ENCODE assay signal across 19 mouse cellular contexts in genomic region chr1:128569992-128570648, GRCm38 (mm10). TPM values are rescaled to one million over a fixed set of nuclear protein-coding genes. Genes with fewer than 3 reads are reported as not detected.
DNase-seq lines count a peak whose midpoint lies in the region; ATAC-seq and TF ChIP-seq lines count a peak whose summit lies in the region.
"Had no signal": no experiment of that assay in that cellular context is flagged by ENCODE, and none has a peak within 500 bp of the region (broad histone marks: within the 10 kb centered on the region; RNA-seq: fewer than 3 reads in every experiment).

No protein-coding gene starts in this region.

- H3K27ac ChIP-seq in liver, embryonic 15.5 days (replicated peaks), result peak overlapping the region; percentile 19; the same call in 1 of the 2 replicates
- H3K27ac ChIP-seq in CH12.LX (ENCODE audit: insufficient read depth, low read depth), result no peak overlapping the region
- no peak overlapping the region for H3K27ac ChIP-seq in neural tube, embryonic 15.5 days (replicated peaks)
- H3K27ac ChIP-seq: embryonic facial prominence, embryonic 12.5 days; hindbrain, embryonic 12.5 days; intestine, embryonic 15.5 days; kidney, embryonic 15.5 days had no signal

- no peak for TF ChIP-seq EP300 in CH12.LX (IDR thresholded peaks at IDR 0.05; ENCODE audit: low read length)

- H3K9me3 ChIP-seq in liver, embryonic 15.5 days (replicated peaks), result no peaks in the 10 kb centered on the region
- no peaks in the 10 kb centered on the region for H3K9me3 ChIP-seq in CH12.LX (replicated peaks; ENCODE audit: low read length)
- H3K9me3 ChIP-seq in neural tube, embryonic 15.5 days (replicated peaks), result no peaks in the 10 kb centered on the region
- H3K9me3 ChIP-seq: embryonic facial prominence, embryonic 12.5 days; hindbrain, embryonic 12.5 days; intestine, embryonic 15.5 days; kidney, embryonic 15.5 days had no signal

- no peak for TF ChIP-seq POLR2A in CH12.LX (IDR thresholded peaks at IDR 0.05; ENCODE audit: low read depth, low read length)

- no peak overlapping the region for H3K9ac ChIP-seq in liver, embryonic 15.5 days
- no peak overlapping the region for H3K9ac ChIP-seq in CH12.LX (ENCODE audit: insufficient read depth, low read depth)
- no peak overlapping the region for H3K9ac ChIP-seq in neural tube, embryonic 15.5 days (replicated peaks)
- H3K9ac ChIP-seq: embryonic facial prominence, embryonic 12.5 days; hindbrain, embryonic 12.5 days; intestine, embryonic 15.5 days; kidney, embryonic 15.5 days had no signal

- DNase-seq in liver, result no peak
- no peak for DNase-seq in CH12.LX (ENCODE audit: extremely low read depth)
- peak; percentile 60 for DNase-seq in thymus, postnatal 0 days (ENCODE audit: low spot score)
- DNase-seq in cerebellum, postnatal 25 days, result no peak
- no peak for DNase-seq in MN1 (ENCODE audit: low spot score)
- DNase-seq: cerebellum, adult 11-12 months; gastrocnemius, postnatal 25 days; heart, postnatal 10 days; lung, adult 18-20 months; lung, postnatal 4 days; midbrain, embryonic 14.5 days had no signal

- H3K27me3 ChIP-seq in liver, embryonic 15.5 days, result no peaks in the 10 kb centered on the region
- no peaks in the 10 kb centered on the region for H3K27me3 ChIP-seq in CH12.LX (replicated peaks)
- H3K27me3 ChIP-seq in neural tube, embryonic 15.5 days (replicated peaks), result no peaks in the 10 kb centered on the region
- H3K27me3 ChIP-seq: embryonic facial prominence, embryonic 12.5 days; hindbrain, embryonic 12.5 days; intestine, embryonic 15.5 days; kidney, embryonic 15.5 days had no signal

- no peaks in the 10 kb centered on the region for H3K36me3 ChIP-seq in liver, embryonic 15.5 days (replicated peaks)
- no peaks in the 10 kb centered on the region for H3K36me3 ChIP-seq in CH12.LX (replicated peaks in 1 of 2; ENCODE audit: control insufficient read depth in 1 of 2, insufficient read depth in 1 of 2, low read length in 1 of 2)
- H3K36me3 ChIP-seq in neural tube, embryonic 15.5 days, result no peaks in the 10 kb centered on the region
- H3K36me3 ChIP-seq: embryonic facial prominence, embryonic 12.5 days; hindbrain, embryonic 12.5 days; intestine, embryonic 15.5 days; kidney, embryonic 15.5 days had no signal

- dilution Hi-C loops in CH12.LX (cut with MboI; ENCODE audit: extremely low pct_ligation_motif_present, extremely low pct_unique_long_range_greater_than_20kb, low sequenced_read_pairs), result no loop called here

- ATAC-seq in liver, embryonic 15.5 days (ENCODE audit: insufficient read depth), result no peak
- ATAC-seq in megakaryocyte, adult 5-6 weeks (ENCODE audit: poor library complexity, severe bottlenecking), result peak; percentile 81
- no peak for ATAC-seq in neural tube, embryonic 15.5 days (ENCODE audit: low FRiP score)
- ATAC-seq: forebrain, embryonic 16.5 days; intestine, embryonic 15.5 days had no signal

- in situ Hi-C loops in CH12.LX (cut with MboI; ENCODE audit: low pct_ligation_motif_present, low pct_unique_long_range_greater_than_20kb, low sequenced_read_pairs), result no loop called here

- no peaks in the 10 kb centered on the region for H3K4me1 ChIP-seq in liver, embryonic 15.5 days (replicated peaks)
- H3K4me1 ChIP-seq in CH12.LX (ENCODE audit: control insufficient read depth in 1 of 2, insufficient read depth in 2 of 2), result peaks cover 8 to 14% of the 10 kb centered on the region in 2 experiments
- peaks cover 9% of the 10 kb centered on the region; the same call in 1 of the 2 replicates for H3K4me1 ChIP-seq in neural tube, embryonic 15.5 days
- H3K4me1 ChIP-seq: embryonic facial prominence, embryonic 12.5 days; intestine, embryonic 15.5 days; kidney, embryonic 15.5 days had no signal

- H3K4me3 ChIP-seq in liver, embryonic 15.5 days (replicated peaks), result no peak overlapping the region
- H3K4me3 ChIP-seq in CH12.LX (replicated peaks in 1 of 3; ENCODE audit: low read depth in 2 of 3, low read length in 2 of 3, poor library complexity in 1 of 3), result no peak overlapping the region
- no peak overlapping the region for H3K4me3 ChIP-seq in neural tube, embryonic 15.5 days (replicated peaks)
- H3K4me3 ChIP-seq: embryonic facial prominence, embryonic 12.5 days; hindbrain, embryonic 12.5 days; intestine, embryonic 15.5 days; kidney, embryonic 15.5 days had no signal

- 51% methylated on average over 17 of the region's 17 CpGs for WGBS in liver, embryonic 15.5 days (ENCODE audit: insufficient replicate concordance)
- 86% methylated on average over 17 of the region's 17 CpGs for WGBS in neural tube, embryonic 15.5 days

- TF ChIP-seq CTCF in CH12.LX (conservative IDR thresholded peaks at IDR 0.05 in 1 of 2, IDR thresholded peaks at IDR 0.05 in 1 of 2; ENCODE audit: low read depth in 2 of 2, low read length in 2 of 2), result no peak

- H3K4me2 ChIP-seq in liver, embryonic 15.5 days, result no peak overlapping the region; the same call in 1 of the 2 replicates
- no peak overlapping the region for H3K4me2 ChIP-seq in CH12.LX (ENCODE audit: insufficient read depth, low read depth, poor library complexity, severe bottlenecking)
- no peak overlapping the region for H3K4me2 ChIP-seq in neural tube, embryonic 15.5 days
- H3K4me2 ChIP-seq: embryonic facial prominence, embryonic 12.5 days; hindbrain, embryonic 12.5 days; intestine, embryonic 15.5 days; kidney, embryonic 15.5 days had no signal

- no peak for TF ChIP-seq RAD21 in CH12.LX (IDR thresholded peaks at IDR 0.05; ENCODE audit: low read depth, low read length)

- H3K79me2 ChIP-seq in CH12.LX (replicated peaks; ENCODE audit: control insufficient read depth, extremely low read depth, insufficient read depth, poor library complexity, severe bottlenecking), result no peaks in the 10 kb centered on the region

TF ChIP-seq in CH12.LX, 34 proteins besides CTCF, POLR2A, EP300 and RAD21:
- peak; percentile 62; the same call in 1 of the 2 replicates for TF ChIP-seq IRF4 (IDR thresholded peaks at IDR 0.05; ENCODE audit: low read depth, low read length)
- 0 out of 2 replicates have a peak, but pooled peaks have one; percentile 24 for TF ChIP-seq BHLHE40 (IDR thresholded peaks at IDR 0.05; ENCODE audit: low read depth, low read length)
- TF ChIP-seq SMC3 (IDR thresholded peaks at IDR 0.05; ENCODE audit: low read depth, low read length), result no peak
- TF ChIP-seq MXI1 (IDR thresholded peaks at IDR 0.05; ENCODE audit: low read depth, low read length), result 0 out of 2 replicates have a peak, but pooled peaks have one; percentile 35
- TF ChIP-seq TCF12 (IDR thresholded peaks at IDR 0.05; ENCODE audit: low read depth, low read length), result 0 out of 2 replicates have a peak, but pooled peaks have one; percentile 15
- 0 out of 2 replicates have a peak, but pooled peaks have one; percentile 22 for TF ChIP-seq MEF2A (IDR thresholded peaks at IDR 0.05; ENCODE audit: borderline replicate concordance, low read depth, low read length)
- TF ChIP-seq MAFK (IDR thresholded peaks at IDR 0.05; ENCODE audit: insufficient replicate concordance, low read length), result no peak
TF ChIP-seq in CH12.LX: peak in this region for 5.

RNA-seq across cellular contexts. Expression of gene Cxcr4, which starts 22.0 kb away (rescaled TPM):
- 2.1 TPM in 2 replicates for polyA plus RNA-seq in liver, embryonic 15.5 days (2015; fragmentation: Nextera tagmentation; extraction: Ambion mirVana)
- total RNA-seq in CH12.LX (2012; rRNA removed), result 156 and 169 TPM in 2 replicates
- 86.6 and 102 TPM in 2 replicates for total RNA-seq in CH12.LX (2014; rRNA removed)
- polyA plus RNA-seq in CH12.LX (2012; ENCODE audit: insufficient read length, low read depth), result 80.3 and 80.6 TPM in 2 replicates
- 507 and 516 TPM in 2 replicates for total RNA-seq in megakaryocyte, adult 5-6 weeks (2015)
- 307 and 321 TPM in 2 replicates for total RNA-seq in megakaryocyte, adult 5-6 weeks (2017)
- polyA plus RNA-seq in thymus, postnatal 0 days (2015; fragmentation: Nextera tagmentation; extraction: Ambion mirVana), result 47.1 and 49.8 TPM in 2 replicates
- polyA plus RNA-seq in neural tube, embryonic 15.5 days (2015; fragmentation: Nextera tagmentation; extraction: Ambion mirVana), result 4.2 and 5.5 TPM in 2 replicates
